Mouse (Mus musculus) lung, postnatal 36 days (tissue): ENCODE data around the gene Adamts9.
A peak's percentile ranks its signal among the peaks of the same experiment; 100 is the strongest.

ENCODE experiments used
- DNase-seq: peaks from one replicate; pipeline ENCODE4 v3.0.0; 2022; ENCODE audit warnings: mixed read lengths

Adamts9 gene

GRCm38 (mm10) chr6:92858721-92859510 lies 84.4 kb downstream of the Adamts9 start:
- no peak for DNase-seq

GRCm38 (mm10) chr6:92857761-92858160 lies 85.5 kb downstream of the Adamts9 start:
- DNase-seq, result no peak

- peak; percentile 74 for DNase-seq
Observed at GRCm38 (mm10) chr6:92854873-92855272, 88.4 kb downstream of the Adamts9 start.

GRCm38 (mm10) chr6:92850250-92850649 lies 93.0 kb downstream of the Adamts9 start:
- peak; percentile 86 for DNase-seq

- DNase-seq, result no peak
Observed at GRCm38 (mm10) chr6:92849208-92849607, 94.1 kb downstream of the Adamts9 start.

GRCm38 (mm10) chr6:92846614-92847013 lies 96.7 kb downstream of the Adamts9 start:
- DNase-seq, result no peak

GRCm38 (mm10) chr6:92845898-92846297 lies 97.4 kb downstream of the Adamts9 start:
- DNase-seq, result peak; percentile 17

- no peak for DNase-seq
Observed at GRCm38 (mm10) chr6:92843474-92843873, 99.8 kb downstream of the Adamts9 start.

- no peak for DNase-seq
Observed at GRCm38 (mm10) chr6:92842000-92842399, 101.3 kb downstream of the Adamts9 start.

GRCm38 (mm10) chr6:92831106-92831505 lies 112.2 kb downstream of the Adamts9 start:
- no peak for DNase-seq

- DNase-seq, result no peak
Observed at GRCm38 (mm10) chr6:92829148-92829547, 114.1 kb downstream of the Adamts9 start.

GRCm38 (mm10) chr6:92827360-92827759 lies 115.9 kb downstream of the Adamts9 start:
- peak; percentile 40 for DNase-seq

- no peak for DNase-seq
Observed at GRCm38 (mm10) chr6:92826561-92826960, 116.7 kb downstream of the Adamts9 start.

- no peak for DNase-seq
Observed at GRCm38 (mm10) chr6:92823991-92824390, 119.3 kb downstream of the Adamts9 start.

GRCm38 (mm10) chr6:92822006-92822405 lies 121.3 kb downstream of the Adamts9 start:
- DNase-seq, result no peak

- no peak for DNase-seq
Observed at GRCm38 (mm10) chr6:92821606-92822005, 121.7 kb downstream of the Adamts9 start.

- no peak for DNase-seq
Observed at GRCm38 (mm10) chr6:92817661-92818060, 125.6 kb downstream of the Adamts9 start.

- peak; percentile 22 for DNase-seq
Observed at GRCm38 (mm10) chr6:92816311-92816751, 127.0 kb downstream of the Adamts9 start, which contains the start of gene A730049H05Rik. Gene A730049H05Rik (plus strand): TSS chr6:92816478.

GRCm38 (mm10) chr6:92812702-92813370 lies 130.5 kb downstream of the Adamts9 start:
- peak; percentile 61 for DNase-seq

GRCm38 (mm10) chr6:92811566-92811965 lies 131.7 kb downstream of the Adamts9 start:
- DNase-seq, result no peak

GRCm38 (mm10) chr6:92810628-92811027 lies 132.7 kb downstream of the Adamts9 start:
- DNase-seq, result no peak

- DNase-seq, result no peak
Observed at GRCm38 (mm10) chr6:92809818-92810217, 133.5 kb downstream of the Adamts9 start.

- DNase-seq, result no peak
Observed at GRCm38 (mm10) chr6:92804254-92804971, 138.9 kb downstream of the Adamts9 start.
